Mouse (Mus musculus): ENCODE measurements around the gene Plekhg2.

- no peak for TF ChIP-seq POLR2A (IDR thresholded peaks at IDR 0.05; ENCODE audit: borderline replicate concordance, low read depth, low read length)
- TF ChIP-seq CTCF (IDR thresholded peaks at IDR 0.05; ENCODE audit: low read depth, low read length): no peak
Observed at GRCm38 (mm10) chr7:28328260-28328659, 44.1 kb downstream of the Plekhg2 start.
